Mouse (Mus musculus): ENCODE data around the gene March4. TPM values are rescaled to one million over a fixed set of nuclear protein-coding genes. Genes with fewer than 3 reads are reported as not detected.

The March4 gene
- 6.3 and 8.5 TPM in 2 replicates for polyA plus RNA-seq (2012; rRNA removed)

GRCm38 (mm10) chr1:72536611-72537351 lies at the start of gene March4:
TSS of gene March4 (minus strand) at chr1:72536930.

GRCm38 (mm10) chr1:72582947-72583731 lies 46.4 kb upstream of the March4 start, which contains the start of gene Smarcal1:
TSS of gene Smarcal1 (plus strand) at chr1:72583251.

Other genes with a start within 250 kb of the March4 start
- gene Xrcc5, start 229.5 kb downstream of the March4 start, polyA plus RNA-seq (2012; rRNA removed) = 15.1 and 16.5 TPM in 2 replicates
- gene Smarcal1, start 46.3 kb upstream of the March4 start, polyA plus RNA-seq (2012; rRNA removed) = 44.5 and 47.0 TPM in 2 replicates
- gene Ankar, start 163.6 kb upstream of the March4 start, polyA plus RNA-seq (2012; rRNA removed) = not detected in 2 replicates
- gene Rpl37a, start 174.4 kb upstream of the March4 start, polyA plus RNA-seq (2012; rRNA removed) = 1,177 and 1,268 TPM in 2 replicates

Data from central nervous system, embryonic 14 days (tissue).